Mouse (Mus musculus) erythroblast, embryonic 14.5 days (primary cell): ENCODE measurements around the gene Iqschfp. TPM values are rescaled to one million over a fixed set of nuclear protein-coding genes. Genes with fewer than 3 reads are reported as not detected.

ENCODE experiments used
- H3K27me3 ChIP-seq: 2 replicates; pipeline ENCODE4 v1.6.1; 2012; ENCODE audit warnings: inconsistent platforms; ENCODE audit not compliant: control insufficient read depth
- H3K36me3 ChIP-seq: 2 replicates; pipeline ENCODE4 v1.6.1; 2012; ENCODE audit warnings: mild to moderate bottlenecking, inconsistent platforms; ENCODE audit not compliant: control insufficient read depth
- H3K4me1 ChIP-seq: 2 replicates; pipeline ENCODE4 v1.6.1; 2012; ENCODE audit warnings: inconsistent platforms; ENCODE audit not compliant: control insufficient read depth
- H3K4me3 ChIP-seq: replicated peaks from 2 replicates; pipeline ENCODE3; 2012; ENCODE audit warnings: moderate library complexity, mild to moderate bottlenecking, inconsistent platforms
- H3K9me3 ChIP-seq: 2 replicates; pipeline ENCODE4 v1.6.1; 2012; ENCODE audit warnings: low read length, inconsistent platforms, mixed read lengths; ENCODE audit not compliant: control insufficient read depth
- GATA1 ChIP-seq: IDR thresholded peaks from 2 replicates; pipeline ENCODE4 v1.6.1; 2012; ENCODE audit warnings: low read length, inconsistent platforms, mixed read lengths
- TAL1 ChIP-seq: IDR thresholded peaks from 3 replicates; pipeline ENCODE4 v1.6.1; 2012; ENCODE audit warnings: low read length, inconsistent platforms, mixed read lengths
- polyA plus RNA-seq: library from polyadenylated mRNA; stranded (reverse); fragments of >175 nt; gene quantifications from 2 replicates; pipeline ENCODE4 v1.2.3, GENCODE M21; 2012

The Iqschfp gene
- polyA plus RNA-seq, 1 experiment: not detected

DNA sequence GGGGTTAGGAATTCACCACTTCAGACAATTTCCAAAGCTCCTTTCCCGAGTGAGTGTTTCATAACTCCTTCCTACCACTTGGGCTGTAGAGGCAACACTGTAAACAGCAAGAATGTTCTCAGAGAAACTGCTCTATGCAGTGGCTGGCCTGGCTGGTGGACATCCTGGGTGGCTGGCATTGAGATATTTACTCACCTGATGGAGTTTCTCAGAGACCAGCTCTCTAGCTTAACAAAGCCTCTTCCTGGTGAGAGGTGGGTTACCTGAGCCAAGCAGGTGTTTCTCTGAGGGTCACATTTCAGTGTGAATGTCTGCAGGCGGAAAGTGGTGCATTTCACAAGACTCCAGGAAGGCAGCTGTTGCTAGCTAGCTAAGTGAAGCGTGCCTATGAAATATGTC is 681.2 kb downstream of the Iqschfp start:
- Histone ChIP-seq H3K9me3 (no peaks in the 10 kb centered on the region; the same call in 1 of the 2 replicates), H3K4me1 (no peaks in the 10 kb centered on the region), H3K36me3 (no peaks in the 10 kb centered on the region), H3K27me3 (peaks cover 4% of the 10 kb centered on the region), H3K4me3 (no peak overlapping the region)
- TF ChIP-seq TAL1: no peak
- TF ChIP-seq GATA1: no peak

- H3K4me1 ChIP-seq: no peaks in the 10 kb centered on the region
- TF ChIP-seq TAL1 (no peak), GATA1 (no peak)
- no peaks in the 10 kb centered on the region for H3K36me3 ChIP-seq
- no peak overlapping the region for H3K4me3 ChIP-seq
- peaks cover 4% of the 10 kb centered on the region for H3K27me3 ChIP-seq
- H3K9me3 ChIP-seq: no peaks in the 10 kb centered on the region; the same call in 1 of the 2 replicates
Measured at GRCm38 (mm10) chr3:68574097-68574496, 682.1 kb downstream of the Iqschfp start.

DNA sequence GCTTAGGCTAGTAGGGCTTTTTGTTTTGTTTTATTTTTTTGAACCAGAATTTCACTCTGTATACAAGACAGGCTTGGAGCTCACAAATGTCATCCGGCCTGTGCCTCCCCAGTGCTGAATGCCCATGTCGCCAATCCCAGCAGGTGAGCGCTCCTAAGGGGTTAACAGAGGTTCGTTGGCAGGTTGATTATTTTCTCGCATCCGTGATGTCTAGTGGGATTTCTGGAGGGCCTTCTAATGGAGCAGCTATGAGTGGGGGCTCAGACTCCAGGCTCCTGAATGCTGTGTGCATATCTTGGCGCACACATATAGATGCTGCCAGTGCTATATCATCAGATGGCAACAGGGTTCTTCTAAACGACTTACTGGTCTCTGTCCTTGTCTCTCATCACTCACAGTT is 682.5 kb downstream of the Iqschfp start:
- H3K36me3 ChIP-seq: no peaks in the 10 kb centered on the region
- H3K27me3 ChIP-seq: peaks cover 4% of the 10 kb centered on the region
- no peak overlapping the region for H3K4me3 ChIP-seq
- TF ChIP-seq GATA1 (no peak), TAL1 (no peak)
- no peaks in the 10 kb centered on the region for H3K4me1 ChIP-seq
- H3K9me3 ChIP-seq: no peaks in the 10 kb centered on the region; the same call in 1 of the 2 replicates

- no peak for TF ChIP-seq TAL1
- TF ChIP-seq GATA1: no peak
- H3K9me3 ChIP-seq: no peaks in the 10 kb centered on the region
- H3K36me3 ChIP-seq: no peaks in the 10 kb centered on the region
- H3K27me3 ChIP-seq: peaks cover 4% of the 10 kb centered on the region
- H3K4me1 ChIP-seq: no peaks in the 10 kb centered on the region
- H3K4me3 ChIP-seq: no peak overlapping the region
Measured at GRCm38 (mm10) chr3:68575636-68576340, 683.8 kb downstream of the Iqschfp start.

GRCm38 (mm10) chr3:68576431-68576830 is 684.4 kb downstream of the Iqschfp start:
- no peaks in the 10 kb centered on the region for H3K36me3 ChIP-seq
- no peaks in the 10 kb centered on the region for H3K4me1 ChIP-seq
- H3K4me3 ChIP-seq: no peak overlapping the region
- H3K27me3 ChIP-seq: peaks cover 4% of the 10 kb centered on the region
- H3K9me3 ChIP-seq: no peaks in the 10 kb centered on the region
- no peak for TF ChIP-seq GATA1
- no peak for TF ChIP-seq TAL1

- TF ChIP-seq GATA1: no peak
- TF ChIP-seq TAL1: no peak
- H3K4me3 ChIP-seq: no peak overlapping the region
- peaks cover 4% of the 10 kb centered on the region for H3K27me3 ChIP-seq
- H3K9me3 ChIP-seq: no peaks in the 10 kb centered on the region
- no peaks in the 10 kb centered on the region for H3K4me1 ChIP-seq
- H3K36me3 ChIP-seq: no peaks in the 10 kb centered on the region
Measured at GRCm38 (mm10) chr3:68576948-68577347, 684.9 kb downstream of the Iqschfp start.

GRCm38 (mm10) chr3:68581591-68581990 is 689.6 kb downstream of the Iqschfp start:
- H3K36me3 ChIP-seq: no peaks in the 10 kb centered on the region
- TF ChIP-seq TAL1 (no peak), GATA1 (no peak)
- H3K4me3 ChIP-seq: no peak overlapping the region
- no peaks in the 10 kb centered on the region for H3K9me3 ChIP-seq
- no peaks in the 10 kb centered on the region for H3K4me1 ChIP-seq
- H3K27me3 ChIP-seq: no peaks in the 10 kb centered on the region

- H3K4me1 ChIP-seq: no peaks in the 10 kb centered on the region
- no peaks in the 10 kb centered on the region for H3K9me3 ChIP-seq
- TF ChIP-seq TAL1 (no peak), GATA1 (no peak)
- H3K36me3 ChIP-seq: no peaks in the 10 kb centered on the region
- H3K4me3 ChIP-seq: no peak overlapping the region
- no peaks in the 10 kb centered on the region for H3K27me3 ChIP-seq
Measured at GRCm38 (mm10) chr3:68582103-68582740, 690.2 kb downstream of the Iqschfp start.

DNA sequence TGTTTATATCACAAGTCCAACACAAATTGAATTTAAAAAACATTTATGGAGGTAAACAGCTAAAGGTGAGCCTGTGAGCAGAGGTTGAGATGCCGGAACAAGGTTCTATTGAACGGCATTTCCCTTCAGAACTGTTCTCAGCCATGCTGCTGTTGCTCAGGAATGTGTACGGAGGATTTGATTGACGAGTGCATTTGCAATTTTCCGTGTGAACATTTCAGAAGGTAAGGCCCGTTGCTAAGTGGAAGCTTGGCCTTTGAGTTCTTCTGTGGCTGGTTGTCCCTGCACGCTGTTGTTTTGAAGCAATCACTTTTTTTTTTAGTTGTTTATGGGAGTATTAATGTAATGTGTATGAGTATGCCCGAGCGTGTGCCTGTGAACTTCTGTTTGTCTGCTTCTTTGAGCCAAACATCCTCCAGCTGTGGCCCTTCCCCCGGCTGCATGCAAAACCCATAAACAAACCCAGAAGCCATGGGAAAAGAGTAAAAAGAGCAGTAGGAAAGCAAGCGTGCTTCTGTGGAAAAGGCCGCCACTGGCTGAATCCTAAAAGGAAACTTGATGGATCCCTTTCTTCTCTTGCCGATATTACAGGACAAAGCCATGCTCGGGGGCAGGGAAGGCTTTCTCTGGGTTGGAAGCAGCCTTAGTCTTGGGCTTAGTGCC is 691.1 kb downstream of the Iqschfp start:
- no peaks in the 10 kb centered on the region for H3K9me3 ChIP-seq
- no peak overlapping the region for H3K4me3 ChIP-seq
- no peaks in the 10 kb centered on the region for H3K27me3 ChIP-seq
- no peaks in the 10 kb centered on the region for H3K36me3 ChIP-seq
- no peaks in the 10 kb centered on the region for H3K4me1 ChIP-seq
- no peak for TF ChIP-seq GATA1
- TF ChIP-seq TAL1: no peak
